Mouse (Mus musculus) embryo, embryonic 10.5 days (tissue): ENCODE measurements around the gene Olfr411.

ENCODE experiments used
- DNase-seq: peaks from one replicate; pipeline ENCODE4 v3.0.0-alpha.2; 2015; ENCODE audit warnings: low spot score

The Olfr411 gene

GRCm38 (mm10) chr11:74352550-74352949 is at the start of gene Olfr411:
Gene Olfr411, minus strand, starts transcription at chr11:74352650.
- no peak for DNase-seq

- peak; percentile 43 for DNase-seq
Measured at GRCm38 (mm10) chr11:74402126-74402525, 49.7 kb upstream of the Olfr411 start.

GRCm38 (mm10) chr11:74395583-74395982 is 43.1 kb upstream of the Olfr411 start:
- DNase-seq, result no peak

GRCm38 (mm10) chr11:74393489-74393888 is 41.0 kb upstream of the Olfr411 start:
- no peak for DNase-seq

GRCm38 (mm10) chr11:74392903-74393302 is 40.5 kb upstream of the Olfr411 start:
- no peak for DNase-seq

GRCm38 (mm10) chr11:74391899-74392298 is 39.4 kb upstream of the Olfr411 start:
- no peak for DNase-seq

- no peak for DNase-seq
Measured at GRCm38 (mm10) chr11:74387203-74387602, 34.8 kb upstream of the Olfr411 start.

DNA sequence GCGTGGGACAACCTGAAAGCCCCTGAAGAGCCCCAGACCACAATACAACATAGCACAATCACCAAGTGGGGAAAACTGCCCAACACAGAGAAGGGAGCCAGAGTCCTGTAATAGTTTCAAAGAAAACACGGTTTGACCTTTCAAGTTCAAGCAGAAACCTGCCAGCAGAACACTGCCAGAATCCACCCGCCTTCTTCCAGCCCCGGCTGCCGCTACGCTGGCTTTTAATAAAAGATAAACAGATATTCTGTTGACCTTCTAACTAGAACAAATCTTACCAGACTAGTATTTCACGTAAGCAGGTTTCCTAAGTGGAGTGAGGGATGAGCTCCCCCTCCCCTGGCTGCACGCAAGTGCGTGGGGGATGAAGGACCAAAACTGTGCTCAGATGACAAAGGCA is 33.2 kb upstream of the Olfr411 start:
- no peak for DNase-seq

GRCm38 (mm10) chr11:74379166-74379873 is 26.9 kb upstream of the Olfr411 start:
- DNase-seq, result no peak

- DNase-seq, result peak; percentile 73
Measured at GRCm38 (mm10) chr11:74376847-74377246, 24.4 kb upstream of the Olfr411 start.

GRCm38 (mm10) chr11:74371393-74372100 is 19.1 kb upstream of the Olfr411 start:
- peak; percentile 91 for DNase-seq

GRCm38 (mm10) chr11:74361769-74362168 is 9.3 kb upstream of the Olfr411 start, which contains the start of gene Olfr412:
Gene Olfr412, plus strand, starts transcription at chr11:74362069.
- DNase-seq, result no peak

GRCm38 (mm10) chr11:74337931-74338330 is 14.5 kb downstream of the Olfr411 start, which contains the start of gene Olfr410:
Gene Olfr410, minus strand, starts transcription at chr11:74338031.
- DNase-seq, result no peak

GRCm38 (mm10) chr11:74328781-74329180 is 23.7 kb downstream of the Olfr411 start:
- DNase-seq, result no peak

DNA sequence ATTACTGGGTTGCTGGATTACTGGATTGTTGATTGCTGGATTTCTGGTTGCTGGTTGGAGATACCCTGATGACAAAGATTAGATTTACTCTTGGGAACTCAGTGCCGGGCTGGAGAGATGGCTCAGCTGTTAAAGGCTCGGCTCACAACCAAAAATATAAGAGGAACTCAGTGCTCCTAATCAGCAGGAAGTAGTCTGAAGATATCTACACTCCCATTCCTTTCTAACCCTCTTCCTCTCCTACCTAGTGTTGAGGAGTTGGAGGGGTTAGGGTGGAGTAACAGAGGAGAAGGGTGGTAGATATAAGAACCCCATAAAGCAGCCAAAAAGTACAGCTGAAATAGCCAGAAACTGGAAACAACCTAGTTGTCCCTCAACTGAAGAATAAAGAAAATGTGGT is 26.4 kb downstream of the Olfr411 start:
- no peak for DNase-seq
